Mouse (Mus musculus) thymus, adult 2 months (tissue): Measurements from ENCODE around the gene Fam126b. TPM values are rescaled to one million over a fixed set of nuclear protein-coding genes. Genes with fewer than 3 reads are reported as not detected.
A peak's percentile ranks its signal among the peaks of the same experiment; 100 is the strongest.

Experiments used
- DNase-seq: peaks from one replicate; pipeline ENCODE4 v3.0.0; 2021
- H3K27ac ChIP-seq: fragments of 200-500 bp; 2 replicates; pipeline ENCODE4 v1.5.1; 2012; ENCODE audit warnings: low read length, control low read depth; ENCODE audit not compliant: control insufficient read depth, insufficient read depth
- H3K27me3 ChIP-seq: fragments of 200-500 bp; 2 replicates; pipeline ENCODE4 v1.6.1; 2012; ENCODE audit warnings: mild to moderate bottlenecking, low read length, moderate library complexity, mixed read lengths; ENCODE audit not compliant: control insufficient read depth, insufficient read depth
- H3K36me3 ChIP-seq: fragments of 200-500 bp; 2 replicates; pipeline ENCODE4 v1.6.1; 2012; ENCODE audit warnings: mild to moderate bottlenecking, low read length, moderate library complexity; ENCODE audit not compliant: control insufficient read depth, insufficient read depth
- H3K4me1 ChIP-seq: fragments of 200-500 bp; replicated peaks from 2 replicates; pipeline ENCODE4 v1.6.1; 2012; ENCODE audit warnings: low read length; ENCODE audit not compliant: control insufficient read depth, insufficient read depth
- H3K4me3 ChIP-seq: fragments of 200-500 bp; 2 replicates; pipeline ENCODE4 v1.5.1; 2012; ENCODE audit warnings: mild to moderate bottlenecking, low read length, control low read depth, moderate library complexity; ENCODE audit not compliant: control insufficient read depth, insufficient read depth
- CTCF ChIP-seq: fragments of 200-500 bp; IDR thresholded peaks from 2 replicates; pipeline ENCODE4 v1.5.1; 2012; ENCODE audit warnings: mild to moderate bottlenecking, control low read depth, low read length, moderate library complexity, borderline replicate concordance; ENCODE audit not compliant: control insufficient read depth, poor library complexity, insufficient read depth; ENCODE audit errors: extremely low read depth
- POLR2A ChIP-seq: fragments of 200-500 bp; IDR thresholded peaks from 2 replicates; pipeline ENCODE4 v1.6.1; 2012; ENCODE audit warnings: mild to moderate bottlenecking, low read length, control low read depth, moderate library complexity; ENCODE audit not compliant: control insufficient read depth, poor library complexity, insufficient read depth; ENCODE audit errors: extremely low read depth
- WGBS: fragments of 180-500 bp; shearing (Covaris S2); methylation state at CpG from one replicate; pipeline ENCODE4 v1.1.7; 2018; 5-methylcytosine and 5-hydroxymethylcytosine counted together
- polyA plus RNA-seq: library from polyadenylated mRNA; depleted of rRNA; stranded (reverse); fragments of >200 nt; gene quantifications from 2 replicates; pipeline ENCODE4 v1.2.3, GENCODE M21; 2012

Gene Fam126b
- polyA plus RNA-seq, 1 experiment: 2.4 TPM

- Histone ChIP-seq H3K4me3 (no peak overlapping the region), H3K27me3 (no peaks in the 10 kb centered on the region), H3K27ac (no peak overlapping the region), H3K4me1 (peaks cover 2% of the 10 kb centered on the region), H3K36me3 (no peaks in the 10 kb centered on the region)
- WGBS: 98% methylated on average over 3 of the region's 3 CpGs
- DNase-seq: no peak
- TF ChIP-seq POLR2A: no peak
- TF ChIP-seq CTCF: no peak
These were observed 78.9 kb downstream of the Fam126b start for GRCm38 (mm10) chr1:58507249-58507648.

DNA sequence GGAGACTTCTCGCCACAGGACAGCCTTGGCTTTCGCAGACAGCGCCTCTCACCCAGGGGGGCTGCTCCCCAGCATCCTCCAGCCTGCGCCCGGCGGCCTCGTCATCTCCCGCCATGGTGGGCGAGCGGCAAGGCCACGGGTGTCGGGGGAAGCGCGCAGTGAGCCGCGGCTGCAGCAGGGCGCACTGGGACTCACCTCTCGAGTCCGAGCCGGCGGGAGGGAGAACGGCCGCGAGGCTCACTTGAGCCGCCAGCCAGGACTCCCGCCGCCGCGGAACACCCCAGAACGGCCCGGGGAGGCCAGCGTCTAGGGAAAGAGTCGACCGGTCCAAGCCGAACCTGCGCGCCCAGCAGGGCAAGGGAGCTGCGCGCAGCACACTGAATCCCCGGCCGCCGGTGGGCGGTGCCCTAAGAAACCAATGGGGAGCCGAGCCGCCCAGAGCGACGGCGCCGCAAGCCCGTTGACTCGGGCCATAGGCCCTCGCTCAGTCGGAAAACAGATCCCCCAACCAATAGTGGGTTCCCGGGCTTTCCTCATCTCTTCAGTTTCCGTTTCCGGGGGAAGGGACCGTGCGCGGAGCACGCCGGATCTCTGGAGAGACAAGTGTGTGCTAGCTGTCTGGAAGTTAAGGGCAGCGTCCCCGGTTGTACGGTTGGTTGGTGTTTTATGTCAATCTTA, 81.4 kb downstream of the Fam126b start, which contains the start of gene Orc2:
Orc2 (minus strand) TSS at position 533 of the 678 bp plus-strand sequence.
- peaks cover 2% of the 10 kb centered on the region for H3K4me1 ChIP-seq
- H3K36me3 ChIP-seq: peaks cover 4% of the 10 kb centered on the region; the same call in 1 of the 2 replicates
- no peak within 1 kb of the TSS for H3K27ac ChIP-seq
- WGBS: under 1% methylated on average over 64 of the region's 64 CpGs
- DNase-seq: peak; percentile 90
- H3K27me3 ChIP-seq: no peaks in the 10 kb centered on the region
- TF ChIP-seq POLR2A (peak; percentile 64), CTCF (0 out of 2 replicates have a peak, but pooled peaks have one; percentile 12)
- H3K4me3 ChIP-seq: peak within 1 kb of the TSS; percentile 87

DNA sequence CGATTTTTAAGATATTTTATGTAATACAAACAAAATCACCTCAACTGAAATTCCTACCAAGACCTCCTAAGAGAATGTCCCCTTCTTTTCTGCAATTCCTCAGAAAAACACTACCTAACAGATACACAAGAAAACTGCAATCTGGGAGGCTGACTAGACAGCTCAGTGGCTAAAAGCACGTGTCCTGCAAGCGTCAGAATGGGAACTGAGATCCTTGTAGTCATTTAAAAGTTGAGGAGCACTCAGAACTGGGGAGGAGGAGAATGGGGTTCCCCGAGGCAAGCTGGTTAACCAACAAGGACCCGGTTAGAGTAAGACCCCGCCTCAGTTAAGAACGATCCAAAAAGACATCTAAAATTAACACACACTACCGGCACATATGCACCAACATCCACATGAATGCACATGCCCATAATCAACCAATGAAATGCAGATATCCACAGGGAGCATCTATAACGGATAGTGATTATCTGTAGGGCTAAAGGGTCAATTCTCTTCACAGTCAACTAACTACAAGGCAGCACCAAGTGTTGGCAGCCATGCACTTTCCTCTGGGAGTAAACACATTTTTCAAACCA, 82.2 kb downstream of the Fam126b start:
- peaks cover 2% of the 10 kb centered on the region for H3K4me1 ChIP-seq
- peak overlapping the region; percentile 87 for H3K4me3 ChIP-seq
- H3K27ac ChIP-seq: no peak overlapping the region
- 15% methylated on average over 9 of the region's 9 CpGs for WGBS
- TF ChIP-seq CTCF (no peak), POLR2A (no peak)
- peaks cover 9% of the 10 kb centered on the region; the same call in 1 of the 2 replicates for H3K36me3 ChIP-seq
- no peaks in the 10 kb centered on the region for H3K27me3 ChIP-seq
- no peak for DNase-seq

- DNase-seq: no peak
- H3K36me3 ChIP-seq: peaks cover 9% of the 10 kb centered on the region; the same call in 1 of the 2 replicates
- no peak overlapping the region for H3K27ac ChIP-seq
- no peak for TF ChIP-seq CTCF
- TF ChIP-seq POLR2A: no peak
- H3K4me1 ChIP-seq: peaks cover 2% of the 10 kb centered on the region
- H3K4me3 ChIP-seq: no peak overlapping the region
- no peaks in the 10 kb centered on the region for H3K27me3 ChIP-seq
These were observed 83.0 kb downstream of the Fam126b start for GRCm38 (mm10) chr1:58503134-58503533.

GRCm38 (mm10) chr1:58498758-58499157, 87.4 kb downstream of the Fam126b start:
- H3K27ac ChIP-seq: no peak overlapping the region
- peaks cover 33% of the 10 kb centered on the region for H3K36me3 ChIP-seq
- TF ChIP-seq POLR2A (no peak), CTCF (no peak)

GRCm38 (mm10) chr1:58497678-58498077, 88.4 kb downstream of the Fam126b start:
- Histone ChIP-seq H3K27me3 (no peaks in the 10 kb centered on the region), H3K36me3 (peaks cover 35% of the 10 kb centered on the region), H3K4me1 (no peaks in the 10 kb centered on the region), H3K4me3 (no peak overlapping the region), H3K27ac (no peak overlapping the region)
- DNase-seq: no peak
- no peak for TF ChIP-seq CTCF
- no peak for TF ChIP-seq POLR2A
- WGBS: 98% methylated on average over 4 of the region's 4 CpGs

More at GRCm38 (mm10) chr1:58498758-58499157, 87.4 kb downstream of the Fam126b start:
- 100% methylated on average over 1 of the region's 1 CpGs for WGBS
- Histone ChIP-seq H3K4me1 (peaks cover under 1% of the 10 kb centered on the region), H3K27me3 (no peaks in the 10 kb centered on the region), H3K4me3 (no peak overlapping the region)
- DNase-seq: no peak
